8 mouse cellular contexts compared by ENCODE assay signal in genomic region chr3:10684885-10685500, GRCm38 (mm10).
DNase-seq lines count a peak whose midpoint lies in the region; ATAC-seq and TF ChIP-seq lines count a peak whose summit lies in the region.

No protein-coding gene starts in this region.

- no peak overlapping the region for H3K9ac ChIP-seq in heart, postnatal 0 days (replicated peaks; ENCODE audit: low read depth, low read length)
- H3K9ac ChIP-seq in hindbrain, embryonic 14.5 days = no peak overlapping the region

- no peak for TF ChIP-seq EP300 in heart, postnatal 0 days (IDR thresholded peaks at IDR 0.05; ENCODE audit: low read depth)

- peak; percentile 67 for TF ChIP-seq CTCF in heart, postnatal 0 days (IDR thresholded peaks at IDR 0.05; ENCODE audit: low read depth)

- H3K9me3 ChIP-seq in heart, postnatal 0 days (replicated peaks; ENCODE audit: control insufficient read depth, low read length) = no peaks in the 10 kb centered on the region
- no peaks in the 10 kb centered on the region for H3K9me3 ChIP-seq in hindbrain, embryonic 14.5 days (ENCODE audit: control insufficient read depth, low read length)

- H3K79me2 ChIP-seq in myocyte (ENCODE audit: control insufficient read depth, insufficient read depth) = no peaks in the 10 kb centered on the region

- no peak overlapping the region for H3K4me2 ChIP-seq in heart, postnatal 0 days (ENCODE audit: low read depth, low read length)
- no peak overlapping the region for H3K4me2 ChIP-seq in hindbrain, embryonic 14.5 days (replicated peaks)
- peak overlapping the region; percentile 65 for H3K4me2 ChIP-seq in myocyte (ENCODE audit: low read depth)

- WGBS in heart, postnatal 0 days = 56% methylated on average over 6 of the region's 6 CpGs
- 50% methylated on average over 6 of the region's 6 CpGs for WGBS in hindbrain, embryonic 14.5 days

- TF ChIP-seq POLR2A in myocyte (IDR thresholded peaks at IDR 0.05; ENCODE audit: insufficient read length, low read depth) = no peak

- DNase-seq in heart, postnatal 0 days (ENCODE audit: low spot score) = peak; percentile 19
- no peak for DNase-seq in heart, postnatal 25 days (ENCODE audit: low spot score)
- DNase-seq in adrenal gland, adult 8-10 months = peak; percentile 2
- peak; percentile 54 for DNase-seq in embryo, embryonic 11 days
- DNase-seq in hindbrain, embryonic 14.5 days (ENCODE audit: low spot score) = peak; percentile 79
- peak; percentile 26 to 57 for DNase-seq in left cerebral cortex, postnatal 10 days (ENCODE audit: extremely low spot score in 1 of 2, low spot score in 2 of 2)
- no peak for DNase-seq in T-cell, adult 2 months (ENCODE audit: low spot score)

- H3K36me3 ChIP-seq in heart, postnatal 0 days (replicated peaks; ENCODE audit: control insufficient read depth, insufficient read depth, low read length) = no peaks in the 10 kb centered on the region
- no peaks in the 10 kb centered on the region for H3K36me3 ChIP-seq in hindbrain, embryonic 14.5 days (replicated peaks; ENCODE audit: control insufficient read depth, insufficient read depth)
- H3K36me3 ChIP-seq in myocyte (ENCODE audit: control insufficient read depth, insufficient read depth) = no peaks in the 10 kb centered on the region

- no peak overlapping the region for H3ac ChIP-seq in myocyte (ENCODE audit: control insufficient read depth, insufficient read length)

- H3K27ac ChIP-seq in heart, postnatal 0 days (ENCODE audit: low read depth) = no peak overlapping the region
- no peak overlapping the region for H3K27ac ChIP-seq in hindbrain, embryonic 14.5 days

- no peak overlapping the region for H3K4me3 ChIP-seq in heart, postnatal 0 days (ENCODE audit: low read depth, low read length)
- H3K4me3 ChIP-seq in hindbrain, embryonic 14.5 days (replicated peaks; ENCODE audit: low read length) = no peak overlapping the region
- no peak overlapping the region for H3K4me3 ChIP-seq in myocyte

- ATAC-seq in heart, postnatal 0 days (ENCODE audit: insufficient read depth, low read depth) = no peak
- peak; percentile 85 for ATAC-seq in hindbrain, embryonic 14.5 days (ENCODE audit: low FRiP score)

- H3K27me3 ChIP-seq in heart, postnatal 0 days (ENCODE audit: control insufficient read depth, insufficient read depth, low read length) = no peaks in the 10 kb centered on the region
- no peaks in the 10 kb centered on the region for H3K27me3 ChIP-seq in hindbrain, embryonic 14.5 days (ENCODE audit: control insufficient read depth, insufficient read depth, low read length)
- no peaks in the 10 kb centered on the region for H3K27me3 ChIP-seq in myocyte (ENCODE audit: control insufficient read depth, insufficient read depth, insufficient read length)

- intact Hi-C loops in heart, postnatal 25 days (cut with DNase I) = no loop called here
- intact Hi-C loops in left cerebral cortex, postnatal 10 days (cut with DNase I) = no loop called here

- no peaks in the 10 kb centered on the region for H3K4me1 ChIP-seq in heart, postnatal 0 days (ENCODE audit: control insufficient read depth, insufficient read depth)
- 0 out of 2 replicates have a peak, but pooled peaks cover 4% of the 10 kb centered on the region for H3K4me1 ChIP-seq in hindbrain, embryonic 14.5 days (replicated peaks; ENCODE audit: control insufficient read depth, insufficient read depth, low read length)

TF ChIP-seq in myocyte, 11 proteins besides CTCF, POLR2A, EP300 and RAD21:
- TF ChIP-seq TCF12 (IDR thresholded peaks at IDR 0.05; ENCODE audit: insufficient read depth, poor library complexity, severe bottlenecking) = no peak
- TF ChIP-seq SRF (IDR thresholded peaks at IDR 0.05; ENCODE audit: control insufficient read depth, insufficient read length, low read depth) = no peak
- no peak for TF ChIP-seq E2F4 (IDR thresholded peaks at IDR 0.05; ENCODE audit: insufficient read depth)
- TF ChIP-seq CEBPB (IDR thresholded peaks at IDR 0.05; ENCODE audit: insufficient read depth, poor library complexity, severe bottlenecking) = no peak
- TF ChIP-seq MYOG (IDR thresholded peaks at IDR 0.05; ENCODE audit: control insufficient read depth in 1 of 3, insufficient read depth in 1 of 3, insufficient read length in 2 of 3, low read depth in 2 of 3) = no peak
- TF ChIP-seq USF1 (IDR thresholded peaks at IDR 0.05; ENCODE audit: low read depth) = no peak
- no peak for TF ChIP-seq MYOD1 (IDR thresholded peaks at IDR 0.05; ENCODE audit: control insufficient read depth in 1 of 3, insufficient read length in 2 of 3, low read depth in 2 of 3)
- no peak for TF ChIP-seq TCF3 (IDR thresholded peaks at IDR 0.05; ENCODE audit: insufficient read length, low read depth)

Comparison
In these comparisons a context has a peak if more than half of its experiments do, and no peak if none do; other contexts are left out.
1. DNase-seq: peak in heart, postnatal 0 days (single experiment), adrenal gland, adult 8-10 months (single experiment), embryo, embryonic 11 days (single experiment), hindbrain, embryonic 14.5 days (single experiment) and left cerebral cortex, postnatal 10 days (2 of 2); none in heart, postnatal 25 days (single experiment) and T-cell, adult 2 months (single experiment).